Mouse (Mus musculus): ENCODE data around the gene Kcne1l.

- no peak for TF ChIP-seq CTCF (IDR thresholded peaks at IDR 0.05; ENCODE audit: low read depth, low read length)
- no peak for TF ChIP-seq GATA1 (IDR thresholded peaks at IDR 0.05; ENCODE audit: borderline replicate concordance, low read length)
- no peak for TF ChIP-seq TAL1 (conservative IDR thresholded peaks at IDR 0.05; ENCODE audit: low read depth, low read length)
- no peak for TF ChIP-seq POLR2AphosphoS5 (IDR thresholded peaks at IDR 0.05; ENCODE audit: insufficient replicate concordance, low read depth, low read length)
Measured at GRCm38 (mm10) chrX:142305010-142305868, 855 bp downstream of the Kcne1l start.
